Mouse (Mus musculus) naive thymus-derived CD4-positive, alpha-beta T cell, adult 2 months (primary cell): ENCODE results near the gene Olfr2.

Experiments
- DNase-seq: peaks from one replicate; pipeline ENCODE4 v3.0.0-alpha.2; 2011; ENCODE audit warnings: low read depth

Gene Olfr2

DNA sequence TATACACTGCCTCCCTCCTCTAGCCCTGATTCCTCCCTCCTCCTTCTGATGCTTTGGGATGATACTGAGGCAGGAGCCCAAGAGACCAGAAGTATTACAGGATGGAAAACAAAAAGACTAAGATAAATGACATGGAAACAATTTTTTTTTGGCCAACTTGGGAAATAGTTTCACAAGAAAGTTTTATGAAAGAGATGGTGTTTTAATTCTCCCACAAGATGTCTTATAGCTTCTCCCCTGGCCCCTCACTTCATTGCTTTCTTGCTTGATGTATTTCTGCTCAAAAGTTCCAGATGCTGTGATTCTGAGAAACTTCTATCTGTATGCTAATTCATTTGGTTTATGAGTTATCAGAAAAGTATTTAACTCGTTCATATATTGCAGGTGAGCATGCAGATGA lies at the start of gene Olfr2:
Olfr2 (minus strand) TSS at position 101 of the 400 bp plus-strand sequence.
- no peak for DNase-seq

DNA sequence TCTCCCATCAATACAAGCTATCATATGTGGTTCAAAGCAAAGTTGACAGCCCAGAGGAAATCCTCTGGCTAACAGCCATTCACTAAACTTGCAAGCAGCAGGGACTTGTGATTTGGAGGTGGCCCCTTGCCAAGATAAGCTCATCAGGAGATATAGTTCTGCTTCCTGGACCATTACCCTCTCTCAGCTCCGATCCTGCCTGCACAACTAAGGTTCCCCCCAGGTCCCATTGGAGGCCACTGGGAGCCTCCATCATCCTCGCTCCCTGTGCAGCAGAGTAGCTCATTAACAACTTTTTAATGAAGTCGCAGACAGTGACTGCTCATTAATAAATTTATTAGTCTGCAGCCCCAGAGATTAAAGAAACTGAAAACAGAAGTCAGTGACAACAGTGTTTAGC lies 41.7 kb upstream of the Olfr2 start:
- no peak for DNase-seq

DNA sequence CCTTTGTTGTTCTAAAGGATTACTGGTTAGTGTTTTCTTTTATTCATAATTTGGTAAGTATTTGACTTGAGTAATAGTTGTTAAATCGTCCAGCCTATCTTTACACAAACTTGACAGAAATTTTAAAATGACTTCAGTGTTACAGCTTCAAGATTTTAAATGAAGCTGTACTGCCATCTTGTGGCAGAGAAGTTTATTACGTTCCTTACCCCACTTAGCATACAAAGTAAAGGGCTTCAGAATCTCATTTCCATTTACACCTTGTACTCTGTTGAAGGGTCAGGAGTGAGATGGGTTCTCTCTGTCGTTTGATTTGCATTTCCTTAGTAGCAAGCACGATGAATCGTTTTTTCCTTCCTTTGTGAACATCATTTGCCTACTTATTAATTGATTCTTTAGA lies 40.0 kb upstream of the Olfr2 start:
- DNase-seq: peak; percentile 73

DNA sequence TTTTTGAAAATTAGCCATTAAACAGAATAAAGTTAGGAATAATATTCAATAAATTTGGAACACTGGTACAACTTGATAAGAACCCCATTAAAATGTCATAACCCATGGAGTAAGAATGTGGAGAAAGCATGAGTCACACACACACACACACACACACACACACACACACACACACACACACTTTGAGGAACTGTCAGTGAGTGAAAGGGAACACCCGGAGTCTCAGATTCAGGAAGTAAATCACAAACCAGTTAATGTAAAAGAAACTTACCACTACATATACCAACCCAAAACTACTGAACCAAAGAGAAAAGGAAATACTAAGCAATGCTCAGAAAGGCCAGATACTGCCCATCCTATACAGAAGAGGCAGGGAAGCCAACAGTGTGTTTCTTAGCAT lies 38.5 kb upstream of the Olfr2 start:
- DNase-seq: no peak

DNA sequence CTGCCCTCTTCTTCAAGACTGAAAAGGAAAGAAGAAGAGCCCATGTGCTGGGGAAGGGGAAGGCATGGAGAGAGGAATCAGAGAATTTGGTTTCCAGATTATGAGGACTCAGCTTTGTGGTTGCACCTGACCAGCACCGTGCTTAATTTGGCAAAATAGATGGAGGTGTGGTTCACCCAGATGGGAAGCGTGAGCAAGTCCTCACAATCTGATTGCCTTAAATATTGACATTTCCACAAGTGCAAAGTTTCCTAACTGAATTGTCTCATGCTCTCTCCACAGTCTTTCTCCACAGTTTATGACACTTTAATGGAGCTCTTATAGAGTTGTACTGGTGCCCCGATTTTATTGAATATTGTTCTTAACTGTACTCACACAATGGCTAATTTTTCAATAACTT lies 37.3 kb upstream of the Olfr2 start:
- no peak for DNase-seq

DNA sequence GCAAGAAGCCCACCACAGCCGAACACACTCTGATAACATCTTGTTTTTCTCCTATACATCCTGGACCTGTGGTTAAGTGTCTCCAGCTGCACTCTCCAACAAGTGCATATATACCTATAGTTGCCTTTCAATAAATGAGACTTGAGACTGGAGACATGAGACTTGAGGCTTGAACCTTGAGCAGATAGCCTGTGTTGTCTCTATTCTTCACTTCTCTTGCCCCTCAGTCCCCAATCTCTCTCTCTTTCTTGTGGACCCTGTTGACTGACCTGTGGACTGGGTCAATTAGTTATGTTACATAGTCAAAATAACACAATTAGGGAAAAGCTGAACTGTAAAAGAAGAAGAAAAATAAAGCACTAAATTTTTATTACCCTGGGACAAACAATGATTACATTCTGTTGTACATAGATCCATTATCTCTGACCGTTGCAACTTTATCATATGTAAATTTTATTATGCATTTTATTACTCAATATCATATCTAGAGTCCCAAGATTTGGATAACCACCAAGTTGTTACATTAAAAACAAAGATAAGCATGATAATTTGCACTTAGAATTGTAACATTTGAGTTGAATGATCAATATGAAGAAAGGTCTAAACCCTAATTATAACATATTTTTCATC lies 34.2 kb upstream of the Olfr2 start:
- no peak for DNase-seq

DNA sequence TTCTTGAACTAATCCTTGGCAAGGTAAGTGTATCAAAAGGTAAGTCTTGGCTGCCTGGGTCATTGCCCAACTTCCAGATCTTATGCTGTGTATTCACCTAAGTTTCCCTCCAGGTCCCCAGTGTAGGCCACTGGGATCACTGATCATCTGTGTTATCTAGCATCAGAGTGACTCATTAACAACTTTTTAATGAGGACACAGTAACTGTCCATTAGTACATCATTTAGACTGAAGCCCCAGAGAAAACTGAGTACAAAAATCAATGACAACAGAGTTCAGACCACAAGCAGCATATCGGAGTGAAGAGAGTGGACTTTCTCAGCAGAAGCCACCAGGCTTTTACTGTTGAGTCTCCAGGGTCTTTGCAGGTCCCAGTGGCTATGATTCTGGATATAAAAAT lies 25.0 kb upstream of the Olfr2 start, which contains the start of gene Olfr713:
Olfr713 (plus strand) TSS at position 301 of the 400 bp plus-strand sequence.
- no peak for DNase-seq

DNA sequence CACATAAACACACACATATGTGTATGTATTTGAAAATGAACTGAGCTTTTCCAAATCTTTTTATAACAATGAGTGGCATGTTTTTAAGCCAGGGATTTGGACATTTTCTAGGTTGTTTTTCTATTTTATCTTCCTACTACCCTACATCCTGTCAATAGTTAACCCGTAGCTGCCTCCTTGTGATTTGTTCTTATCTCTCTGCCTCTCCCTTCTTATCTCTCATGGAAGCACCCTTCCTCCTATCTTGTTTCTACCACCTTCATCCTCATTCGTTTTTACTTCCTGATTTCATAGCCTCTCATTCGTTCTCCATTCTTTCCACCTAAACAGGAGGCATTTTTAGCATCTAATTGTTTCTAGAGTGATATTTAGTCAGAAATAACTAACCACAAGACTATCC lies 1.7 kb downstream of the Olfr2 start:
- no peak for DNase-seq

DNA sequence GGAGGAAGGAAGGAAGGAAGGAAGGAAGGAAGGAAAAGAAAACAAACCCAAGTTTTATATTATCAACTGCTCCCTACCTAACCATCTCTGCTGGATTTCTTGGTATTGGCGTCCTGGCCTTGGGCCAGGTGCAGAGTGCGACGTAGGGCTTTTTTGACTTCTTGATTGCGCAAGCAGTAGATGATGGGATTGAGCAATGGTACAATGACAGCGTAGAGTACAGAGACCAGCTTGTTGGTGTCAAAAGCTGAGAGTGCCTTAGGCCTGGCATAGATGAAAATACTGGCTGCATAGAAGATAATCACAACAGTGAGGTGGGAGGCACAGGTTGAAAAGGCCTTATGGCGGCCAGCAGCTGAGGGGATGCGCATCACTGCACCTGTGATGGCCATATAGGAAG lies 5.1 kb downstream of the Olfr2 start:
- DNase-seq: no peak

DNA sequence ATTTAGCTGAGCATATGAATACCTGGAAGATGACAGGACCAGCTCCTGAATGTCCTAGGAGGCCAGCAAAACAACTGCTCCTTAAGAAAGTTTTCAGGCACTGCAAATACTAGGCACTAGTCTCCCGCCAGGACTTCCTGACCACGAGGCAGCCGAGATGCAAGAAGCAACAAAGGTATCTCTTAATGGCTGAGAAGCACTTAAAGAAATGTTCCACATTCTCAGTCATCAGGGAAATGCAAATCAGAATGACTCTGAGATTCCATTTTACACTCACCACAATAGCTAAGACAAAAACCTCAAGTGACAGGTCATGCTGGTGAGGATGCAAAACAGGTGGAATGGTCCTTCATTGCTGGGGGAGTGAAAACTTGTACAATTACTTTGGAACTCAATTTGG lies 20.6 kb downstream of the Olfr2 start:
- peak; percentile 1 for DNase-seq

DNA sequence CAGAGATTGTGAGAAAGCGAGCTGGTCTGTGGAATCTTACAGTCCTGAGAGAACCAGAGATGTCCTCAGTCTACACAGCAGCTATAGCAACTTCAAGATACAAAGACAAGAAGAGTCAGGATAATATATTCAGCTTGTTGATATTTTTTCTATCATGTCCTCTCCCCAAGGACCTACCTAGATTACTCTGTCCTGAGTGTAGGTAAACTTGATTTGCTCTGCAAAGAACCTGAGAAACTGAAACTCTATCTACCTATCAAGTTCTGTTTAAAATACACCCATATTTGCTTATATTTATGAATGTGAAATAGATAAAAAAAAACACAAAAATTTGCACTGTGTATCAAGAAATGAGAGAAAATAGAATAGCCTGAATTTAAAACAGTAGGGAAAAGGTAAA lies 30.5 kb downstream of the Olfr2 start, which contains the start of gene Olfr711:
Olfr711 (minus strand) TSS at position 101 of the 400 bp plus-strand sequence.
- no peak for DNase-seq

DNA sequence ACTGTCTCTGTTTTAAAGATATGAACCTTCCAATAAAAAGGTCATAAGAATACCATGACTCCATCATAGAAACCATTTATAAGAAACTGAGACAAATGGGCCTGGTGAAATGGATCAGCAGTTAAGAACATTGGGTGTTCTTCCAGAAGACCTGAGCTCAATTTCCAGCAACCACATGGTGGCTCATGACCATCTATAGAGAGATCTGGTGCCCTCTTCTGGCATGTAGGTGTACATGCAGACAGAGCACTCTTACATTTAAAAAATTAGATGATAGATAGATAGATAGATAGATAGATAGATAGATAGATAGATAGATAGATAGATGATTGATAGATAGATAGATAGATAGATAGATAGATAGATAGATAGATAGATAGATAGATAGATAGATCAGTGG lies 38.4 kb downstream of the Olfr2 start:
- DNase-seq: peak; percentile 16

DNA sequence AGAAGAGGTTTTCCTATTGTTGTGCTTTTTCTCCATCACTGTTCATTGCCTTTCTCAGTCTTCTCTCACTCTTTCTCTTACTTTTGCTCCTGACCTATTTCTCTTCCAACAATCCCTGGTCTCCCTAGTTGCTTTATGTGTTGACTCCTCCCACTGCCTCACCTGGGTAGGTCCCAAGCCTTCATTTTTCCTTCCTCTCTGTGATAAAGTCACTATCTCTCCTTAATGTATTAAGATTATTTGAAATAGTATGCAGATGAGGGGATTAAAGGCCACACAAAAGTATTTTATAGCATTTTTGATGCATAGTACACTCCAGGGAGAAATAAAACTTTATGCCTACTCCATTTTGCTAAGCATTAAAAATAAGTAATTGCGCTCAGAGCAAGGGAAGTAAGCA lies 42.0 kb downstream of the Olfr2 start, which contains the start of gene Olfr6:
Olfr6 (minus strand) TSS at position 101 of the 400 bp plus-strand sequence.
- no peak for DNase-seq

DNA sequence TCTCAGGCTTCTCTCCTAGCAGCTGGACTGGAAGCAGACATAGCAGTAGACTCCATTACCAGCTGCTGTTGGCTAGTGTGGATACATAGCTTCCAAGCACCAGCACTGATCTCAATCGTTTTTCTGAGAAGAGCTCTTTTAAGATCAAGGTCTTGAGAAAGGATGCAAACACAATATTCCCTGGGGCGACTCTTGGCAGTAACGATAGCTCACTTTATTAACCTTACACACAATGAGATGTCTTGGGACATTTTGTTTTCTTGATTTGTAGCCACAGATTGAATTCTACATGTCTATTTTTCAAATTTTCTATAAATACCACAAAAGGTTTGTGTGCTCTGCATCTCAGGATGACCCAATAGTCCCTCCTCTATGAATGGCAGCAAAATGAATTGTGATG lies 57.7 kb downstream of the Olfr2 start, which contains the start of gene Olfr710:
Olfr710 (minus strand) TSS at position 101 of the 400 bp plus-strand sequence.
- DNase-seq: no peak
